In the genomic region with DNA sequence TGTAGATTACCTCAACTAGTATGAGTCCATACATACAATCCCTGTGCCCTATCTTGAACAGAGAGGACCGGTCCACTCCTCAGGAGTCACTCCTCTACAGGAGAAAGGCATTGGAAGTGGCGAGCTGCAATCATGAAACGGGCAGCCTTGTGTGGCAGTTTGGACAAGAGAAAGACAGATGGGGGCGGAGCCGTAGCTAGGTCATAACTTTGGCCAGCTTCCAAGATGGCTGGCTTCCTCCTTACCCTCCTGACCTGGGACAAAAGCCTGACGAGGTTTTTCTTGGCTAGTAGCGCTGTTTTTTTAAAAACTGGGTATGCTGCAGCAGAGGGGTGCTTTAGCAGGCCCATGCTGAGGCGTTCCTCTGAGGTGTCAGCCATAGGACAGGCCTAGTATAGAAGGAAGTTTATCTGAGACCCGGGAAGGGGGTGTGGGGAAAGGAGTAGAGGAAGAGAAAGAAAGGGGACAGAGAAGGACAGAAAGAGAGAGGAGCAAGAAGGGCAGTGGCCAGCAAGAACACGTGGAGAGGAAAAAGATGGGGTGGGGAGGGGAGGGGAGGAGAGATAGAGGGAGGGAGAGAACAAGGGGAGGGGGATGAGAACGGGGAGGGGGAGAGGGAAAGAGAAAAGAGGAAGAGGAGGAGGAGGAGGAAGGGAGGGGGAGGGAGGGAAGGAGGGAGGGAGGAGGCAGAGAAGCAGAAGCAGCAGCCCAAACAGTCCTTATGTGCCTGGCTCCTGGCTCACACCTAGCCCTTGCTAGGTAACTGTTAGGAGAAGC, we compare ENCODE assay signal across 8 mouse cellular contexts. TPM values are rescaled to one million over a fixed set of nuclear protein-coding genes. Genes with fewer than 3 reads are reported as not detected.
DNase-seq lines count a peak whose midpoint lies in the region; ATAC-seq and TF ChIP-seq lines count a peak whose summit lies in the region.

No protein-coding gene starts in this region.

- no peak for TF ChIP-seq CTCF in liver, embryonic 14.5 days (IDR thresholded peaks at IDR 0.05; ENCODE audit: low read depth)

- peak overlapping the region; percentile 66 for H3K9ac ChIP-seq in embryonic facial prominence, embryonic 14.5 days (ENCODE audit: low read depth, low read length)
- H3K9ac ChIP-seq in liver, embryonic 14.5 days (replicated peaks), result peak overlapping the region; percentile 18; the same call in 1 of the 2 replicates

- no peak for TF ChIP-seq EP300 in liver, embryonic 14.5 days (IDR thresholded peaks at IDR 0.05; ENCODE audit: low read depth)

- peaks cover 26% of the 10 kb centered on the region for H3K4me1 ChIP-seq in embryonic facial prominence, embryonic 14.5 days (ENCODE audit: control insufficient read depth, insufficient read depth, low read length)
- peaks cover 71% of the 10 kb centered on the region for H3K4me1 ChIP-seq in heart, embryonic 10.5 days
- peaks cover 4 to 36% of the 10 kb centered on the region in 2 experiments; a peak in 3 of 4 replicates for H3K4me1 ChIP-seq in liver, embryonic 14.5 days (replicated peaks; ENCODE audit: control insufficient read depth in 2 of 2, insufficient read depth in 2 of 2, low read length in 1 of 2)

- H3K4me2 ChIP-seq in embryonic facial prominence, embryonic 14.5 days (ENCODE audit: low read depth, low read length), result peak overlapping the region; percentile 58
- peak overlapping the region; percentile 72 for H3K4me2 ChIP-seq in liver, embryonic 14.5 days (ENCODE audit: low read depth)

- H3K4me3 ChIP-seq in embryonic facial prominence, embryonic 14.5 days (ENCODE audit: low read depth, low read length), result peak overlapping the region; percentile 34; the same call in 1 of the 2 replicates
- H3K4me3 ChIP-seq in heart, embryonic 10.5 days, result peak overlapping the region; percentile 59
- H3K4me3 ChIP-seq in liver, embryonic 14.5 days (ENCODE audit: insufficient read depth in 1 of 2, low read depth in 2 of 2, low read length in 2 of 2), result no peak overlapping the region; a peak in 1 of 4 replicates

- H3K9me3 ChIP-seq in embryonic facial prominence, embryonic 14.5 days (ENCODE audit: control insufficient read depth, low read length), result no peaks in the 10 kb centered on the region
- no peaks in the 10 kb centered on the region for H3K9me3 ChIP-seq in heart, embryonic 10.5 days
- no peaks in the 10 kb centered on the region for H3K9me3 ChIP-seq in liver, embryonic 14.5 days (ENCODE audit: control insufficient read depth, low read length)

- no peaks in the 10 kb centered on the region for H3K27me3 ChIP-seq in embryonic facial prominence, embryonic 14.5 days (replicated peaks; ENCODE audit: control insufficient read depth, insufficient read depth, low read length)
- peaks cover 12% of the 10 kb centered on the region; the same call in 1 of the 2 replicates for H3K27me3 ChIP-seq in heart, embryonic 10.5 days (ENCODE audit: insufficient read depth, poor library complexity, severe bottlenecking)
- no peaks in the 10 kb centered on the region for H3K27me3 ChIP-seq in liver, embryonic 14.5 days (ENCODE audit: control insufficient read depth, insufficient read depth, low read length)

- WGBS in embryonic facial prominence, embryonic 14.5 days, result 39% methylated on average over 11 of the region's 11 CpGs
- WGBS in heart, embryonic 10.5 days, result 24% methylated on average over 11 of the region's 11 CpGs
- 13% methylated on average over 11 of the region's 11 CpGs for WGBS in liver, embryonic 14.5 days (ENCODE audit: insufficient replicate concordance)

- H3K36me3 ChIP-seq in embryonic facial prominence, embryonic 14.5 days (ENCODE audit: control insufficient read depth, insufficient read depth, low read length), result no peaks in the 10 kb centered on the region
- no peaks in the 10 kb centered on the region for H3K36me3 ChIP-seq in heart, embryonic 10.5 days
- H3K36me3 ChIP-seq in liver, embryonic 14.5 days (replicated peaks; ENCODE audit: control insufficient read depth, insufficient read depth, low read depth), result no peaks in the 10 kb centered on the region

- ATAC-seq in embryonic facial prominence, embryonic 14.5 days (ENCODE audit: low read depth), result peak; percentile 5; the same call in 1 of the 2 replicates
- peak; percentile 25; the same call in 1 of the 2 replicates for ATAC-seq in liver, embryonic 14.5 days (ENCODE audit: insufficient read depth)
- peak; percentile 67 for ATAC-seq in monocyte, adult 5-6 weeks (replicated peaks; ENCODE audit: insufficient number of reproducible peaks, low FRiP score, low TSS enrichment, poor library complexity, severe bottlenecking)

- DNase-seq in cerebellum, adult 11-12 months, result peak; percentile 35
- no peak for DNase-seq in cerebellum, adult 11 months
- DNase-seq in embryonic facial prominence, embryonic 14.5 days (ENCODE audit: low spot score), result peak; percentile 77
- DNase-seq in heart, embryonic 10.5 days (ENCODE audit: low spot score), result peak; percentile 91
- DNase-seq in kidney, adult 9 months, result peak; percentile 96
- peak; percentile 40 to 43 (median 41) for DNase-seq in liver, embryonic 14.5 days (ENCODE audit: low read depth in 3 of 3, low spot score in 3 of 3)
- DNase-seq in yolk sac, embryonic 10.5 days (ENCODE audit: low spot score), result peak; percentile 78

- peak overlapping the region; percentile 84 for H3K27ac ChIP-seq in embryonic facial prominence, embryonic 14.5 days (replicated peaks; ENCODE audit: low read depth, low read length)
- H3K27ac ChIP-seq in heart, embryonic 10.5 days, result peak overlapping the region; percentile 92
- H3K27ac ChIP-seq in liver, embryonic 14.5 days, result no peak overlapping the region; the same call in 1 of the 2 replicates

RNA-seq across cellular contexts. Expression of a gene that starts 0.8 kb away (rescaled TPM):
- polyA plus RNA-seq in embryonic facial prominence, embryonic 14.5 days (2014; fragmentation: Nextera tagmentation; extraction: Ambion mirVana), result 3.5 and 4.4 TPM in 2 replicates
- polyA plus RNA-seq in heart, embryonic 10.5 days (2016; fragmentation: Nextera tagmentation; extraction: Ambion mirVana), result 1.5 and 2.8 TPM in 2 replicates
- 2.8 and 3.2 TPM in 2 replicates for polyA plus RNA-seq in liver, embryonic 14.5 days (2012; rRNA removed)
- polyA plus RNA-seq in liver, embryonic 14.5 days (2014; fragmentation: Nextera tagmentation; extraction: Ambion mirVana), result 1.4 and 2.0 TPM in 2 replicates
- total RNA-seq in monocyte, adult 5-6 weeks (2017), result 0.58 to 1.6 TPM in 2 of 3 replicates, not detected in the other

RNA-seq across cellular contexts. Expression of a gene that starts 26.4 kb away (rescaled TPM):
- 10.7 and 14.5 TPM in 2 replicates for polyA plus RNA-seq in embryonic facial prominence, embryonic 14.5 days (2014; fragmentation: Nextera tagmentation; extraction: Ambion mirVana)
- 9.2 and 11.6 TPM in 2 replicates for polyA plus RNA-seq in heart, embryonic 10.5 days (2016; fragmentation: Nextera tagmentation; extraction: Ambion mirVana)
- 6.1 and 6.2 TPM in 2 replicates for polyA plus RNA-seq in liver, embryonic 14.5 days (2012; rRNA removed)
- 4.6 and 5.1 TPM in 2 replicates for polyA plus RNA-seq in liver, embryonic 14.5 days (2014; fragmentation: Nextera tagmentation; extraction: Ambion mirVana)
- 14.0 to 25.4 TPM (median 16.2 TPM) in 3 replicates for total RNA-seq in monocyte, adult 5-6 weeks (2017)

Comparison
In these comparisons a context has a peak if more than half of its experiments do, and no peak if none do; other contexts are left out.
1. ATAC-seq: peak in every context shown above with its lines; median percentile 67 in monocyte, adult 5-6 weeks; 25 in liver, embryonic 14.5 days; 5 in embryonic facial prominence, embryonic 14.5 days.
2. H3K4me3 ChIP-seq: peak in embryonic facial prominence, embryonic 14.5 days (single experiment) and heart, embryonic 10.5 days (single experiment); none in liver, embryonic 14.5 days (0 of 2).